Mouse (Mus musculus) neutrophil, adult 5-6 weeks (primary cell): ENCODE data around the gene Acacb. TPM values are rescaled to one million over a fixed set of nuclear protein-coding genes. Genes with fewer than 3 reads are reported as not detected.

Experiments
- ATAC-seq: fragments of 151-379, 151-347 bp; 2 replicates; pipeline ENCODE4 v1.8.0; 2017; ENCODE audit warnings: mild to moderate bottlenecking, moderate TSS enrichment; ENCODE audit not compliant: insufficient number of reproducible peaks, poor library complexity, low FRiP score, severe bottlenecking; ENCODE audit errors: extremely low read depth
- total RNA-seq: library from RNA; stranded (forward); fragments of 200-1000 nt; gene quantifications from 2 replicates; pipeline ENCODE4 v1.2.3, GENCODE M21; 2017

Gene Acacb
- total RNA-seq, 1 experiment from 2014 or later: not detected

GRCm38 (mm10) chr5:114172936-114173335 is 26.6 kb downstream of the Acacb start:
- ATAC-seq: 0 out of 2 replicates have a peak, but pooled peaks have one; percentile 41

GRCm38 (mm10) chr5:114173458-114173857 is 27.1 kb downstream of the Acacb start:
- no peak for ATAC-seq

- ATAC-seq: no peak
Observed at GRCm38 (mm10) chr5:114173877-114174581, 27.7 kb downstream of the Acacb start.

- ATAC-seq: no peak
Observed at GRCm38 (mm10) chr5:114174639-114175038, 28.3 kb downstream of the Acacb start.

- no peak for ATAC-seq
Observed at GRCm38 (mm10) chr5:114175596-114176171, 29.3 kb downstream of the Acacb start.

- ATAC-seq: no peak
Observed at GRCm38 (mm10) chr5:114176548-114177400, 30.4 kb downstream of the Acacb start.

- ATAC-seq: no peak
Observed at GRCm38 (mm10) chr5:114177966-114178719, 31.8 kb downstream of the Acacb start.

GRCm38 (mm10) chr5:114179541-114179940 is 33.2 kb downstream of the Acacb start:
- no peak for ATAC-seq

- ATAC-seq: no peak
Observed at GRCm38 (mm10) chr5:114183493-114183892, 37.2 kb downstream of the Acacb start.

- ATAC-seq: no peak
Observed at GRCm38 (mm10) chr5:114187108-114187507, 40.8 kb downstream of the Acacb start.

GRCm38 (mm10) chr5:114188900-114189464 is 42.6 kb downstream of the Acacb start:
- ATAC-seq: no peak

- ATAC-seq: no peak
Observed at GRCm38 (mm10) chr5:114194161-114194560, 47.8 kb downstream of the Acacb start.

GRCm38 (mm10) chr5:114199116-114199777 is 52.9 kb downstream of the Acacb start:
- no peak for ATAC-seq

- ATAC-seq: no peak
Observed at GRCm38 (mm10) chr5:114206158-114206557, 59.8 kb downstream of the Acacb start.

GRCm38 (mm10) chr5:114213183-114213582 is 66.8 kb downstream of the Acacb start:
- ATAC-seq: no peak

GRCm38 (mm10) chr5:114218771-114219170 is 72.4 kb downstream of the Acacb start:
- ATAC-seq: no peak

GRCm38 (mm10) chr5:114226051-114226450 is 79.7 kb downstream of the Acacb start:
- ATAC-seq: no peak

- ATAC-seq: no peak
Observed at GRCm38 (mm10) chr5:114228901-114229300, 82.6 kb downstream of the Acacb start.
